Mouse (Mus musculus) intestine, embryonic 14.5 days (tissue): ENCODE data around the gene H2al1m. TPM values are rescaled to one million over a fixed set of nuclear protein-coding genes. Genes with fewer than 3 reads are reported as not detected.
"Not testable (repeated sequence)": the region's sequence is repeated elsewhere in the genome, so short reads cannot be mapped to it uniquely, and the experiment has no call there.

Source experiments
- ATAC-seq: fragments of 200-750 bp; cut with Nextera tagmentation; replicated peaks from 2 replicates; pipeline ENCODE4 v1.8.0; 2017; ENCODE audit warnings: low read depth, moderate number of reproducible peaks, moderate TSS enrichment, moderate library complexity; ENCODE audit not compliant: low FRiP score, low TSS enrichment
- DNase-seq: peaks from one replicate; pipeline ENCODE4 v3.0.0-alpha.2; 2018; ENCODE audit warnings: low spot score
- H3K27ac ChIP-seq: fragments of 300-500 bp; sonication (generic); 2 replicates; pipeline ENCODE4 v1.5.1; 2014; ENCODE audit warnings: low read depth, mild to moderate bottlenecking, control low read depth
- H3K27me3 ChIP-seq: fragments of 300-500 bp; sonication (generic); replicated peaks from 2 replicates; pipeline ENCODE4 v1.6.1; 2014; ENCODE audit warnings: low read length, control low read depth; ENCODE audit not compliant: control insufficient read depth, insufficient read depth
- H3K36me3 ChIP-seq: fragments of 300-500 bp; sonication (generic); 2 replicates; pipeline ENCODE4 v1.6.1; 2014; ENCODE audit warnings: low read length, control low read depth; ENCODE audit not compliant: control insufficient read depth, insufficient read depth
- H3K4me1 ChIP-seq: fragments of 300-500 bp; sonication (generic); replicated peaks from 2 replicates; pipeline ENCODE4 v1.6.1; 2014; ENCODE audit warnings: low read length, control low read depth, mixed read lengths; ENCODE audit not compliant: control insufficient read depth, insufficient read depth
- H3K4me2 ChIP-seq: fragments of 300-500 bp; sonication (generic); 2 replicates; pipeline ENCODE4 v1.6.1; 2014; ENCODE audit warnings: low read length
- H3K4me3 ChIP-seq: fragments of 300-500 bp; sonication (generic); 2 replicates; pipeline ENCODE4 v1.5.1; 2014; ENCODE audit warnings: low read depth, low read length, control low read depth, mixed read lengths
- H3K9ac ChIP-seq: fragments of 300-500 bp; sonication (generic); 2 replicates; pipeline ENCODE4 v1.6.1; 2014; ENCODE audit warnings: mild to moderate bottlenecking, low read length
- H3K9me3 ChIP-seq: fragments of 300-500 bp; sonication (generic); 2 replicates; pipeline ENCODE4 v1.6.1; 2016; ENCODE audit warnings: low read length, control low read depth; ENCODE audit not compliant: control insufficient read depth
- WGBS: fragments of 180-500 bp; shearing (Covaris S2); extraction: QIAGEN DNeasy Blood & Tissue Kit; methylation state at CpG from one replicate; pipeline ENCODE4 v1.1.7; 2014; 5-methylcytosine and 5-hydroxymethylcytosine counted together
- polyA plus RNA-seq: library from polyadenylated mRNA; unstranded; fragments of >200 nt; fragmentation: Nextera tagmentation; extraction: Ambion mirVana; gene quantifications from 2 replicates; pipeline ENCODE4 v1.2.1, GENCODE M21; 2014

Gene H2al1m
- polyA plus RNA-seq, 1 experiment from 2014 or later, result not detected

GRCm38 (mm10) chrX:9257831-9258230 lies 25.7 kb upstream of the H2al1m start:
- no peak for DNase-seq
- no peak overlapping the region for H3K9ac ChIP-seq
- H3K4me1 ChIP-seq, result no peaks in the 10 kb centered on the region
- no peaks in the 10 kb centered on the region for H3K36me3 ChIP-seq
- H3K4me3 ChIP-seq, result no peak overlapping the region
- no peak overlapping the region for H3K4me2 ChIP-seq
- WGBS, result 78% methylated on average over 7 of the region's 7 CpGs
- no peaks in the 10 kb centered on the region for H3K9me3 ChIP-seq
- no peaks in the 10 kb centered on the region for H3K27me3 ChIP-seq
- no peak overlapping the region for H3K27ac ChIP-seq
- no peak for ATAC-seq

- DNase-seq, result no peak
- H3K27me3 ChIP-seq, result no peaks in the 10 kb centered on the region
- H3K9me3 ChIP-seq, result no peaks in the 10 kb centered on the region
- WGBS, result 86% methylated on average over 1 of the region's 1 CpGs
- no peak overlapping the region for H3K4me2 ChIP-seq
- no peak overlapping the region for H3K27ac ChIP-seq
- H3K36me3 ChIP-seq, result no peaks in the 10 kb centered on the region
- no peaks in the 10 kb centered on the region for H3K4me1 ChIP-seq
- H3K9ac ChIP-seq, result no peak overlapping the region
- H3K4me3 ChIP-seq, result no peak overlapping the region
- no peak for ATAC-seq
Measured at GRCm38 (mm10) chrX:9259267-9259666, 24.3 kb upstream of the H2al1m start.

GRCm38 (mm10) chrX:9271112-9271511 lies 12.5 kb upstream of the H2al1m start:
- Histone ChIP-seq H3K27ac (no peak overlapping the region), H3K9me3 (no peaks in the 10 kb centered on the region), H3K4me2 (no peak overlapping the region), H3K4me3 (no peak overlapping the region), H3K36me3 (no peaks in the 10 kb centered on the region), H3K27me3 (no peaks in the 10 kb centered on the region), H3K9ac (no peak overlapping the region), H3K4me1 (no peaks in the 10 kb centered on the region)
- no peak for ATAC-seq
- DNase-seq, result no peak
- 59% methylated on average over 3 of the region's 3 CpGs for WGBS

- ATAC-seq (peak; percentile 41; the same call in 1 of the 2 replicates), DNase-seq (no peak)
- 9% methylated on average over 8 of the region's 8 CpGs for WGBS
- Histone ChIP-seq H3K27me3 (no peaks in the 10 kb centered on the region), H3K36me3 (no peaks in the 10 kb centered on the region), H3K9me3 (no peaks in the 10 kb centered on the region), H3K4me1 (no peaks in the 10 kb centered on the region), H3K9ac (peak overlapping the region; percentile 45; the same call in 1 of the 2 replicates), H3K4me3 (peak overlapping the region; percentile 46), H3K27ac (0 out of 2 replicates have a peak overlapping the region, but pooled peaks have one; percentile 22), H3K4me2 (peak overlapping the region; percentile 40)
Measured at GRCm38 (mm10) chrX:9271947-9272459, 11.6 kb upstream of the H2al1m start.

GRCm38 (mm10) chrX:9272460-9273361 lies 10.9 kb upstream of the H2al1m start, which contains the start of gene Xk:
Gene Xk (plus strand): TSS chrX:9272756.
- Histone ChIP-seq H3K9ac (peak within 1 kb of the TSS; percentile 45), H3K36me3 (no peaks in the 10 kb centered on the region), H3K4me2 (peak within 1 kb of the TSS; percentile 40), H3K9me3 (no peaks in the 10 kb centered on the region), H3K27me3 (no peaks in the 10 kb centered on the region), H3K27ac (0 out of 2 replicates have a peak within 1 kb of the TSS, but pooled peaks have one; percentile 22), H3K4me3 (peak within 1 kb of the TSS; percentile 46), H3K4me1 (no peaks in the 10 kb centered on the region)
- DNase-seq, result peak; percentile 72
- 8% methylated on average over 60 of the region's 94 CpGs for WGBS
- ATAC-seq, result peak; percentile 91

GRCm38 (mm10) chrX:9273377-9274002 lies 10.1 kb upstream of the H2al1m start:
- no peak for ATAC-seq
- Histone ChIP-seq H3K36me3 (no peaks in the 10 kb centered on the region), H3K9ac (no peak overlapping the region)

GRCm38 (mm10) chrX:9274321-9274720 lies 9.2 kb upstream of the H2al1m start:
- no peaks in the 10 kb centered on the region for H3K9me3 ChIP-seq
- H3K27me3 ChIP-seq, result no peaks in the 10 kb centered on the region
- H3K4me1 ChIP-seq, result no peaks in the 10 kb centered on the region
- ATAC-seq, result no peak
- no peak overlapping the region for H3K4me3 ChIP-seq
- H3K9ac ChIP-seq, result no peak overlapping the region
- no peak overlapping the region for H3K27ac ChIP-seq
- WGBS, result 78% methylated on average over 8 of the region's 8 CpGs
- H3K36me3 ChIP-seq, result no peaks in the 10 kb centered on the region
- DNase-seq, result no peak
- no peak overlapping the region for H3K4me2 ChIP-seq

More at GRCm38 (mm10) chrX:9273377-9274002, 10.1 kb upstream of the H2al1m start:
- WGBS, result 56% methylated on average over 12 of the region's 12 CpGs
- no peak for DNase-seq
- Histone ChIP-seq H3K4me2 (peak overlapping the region; percentile 40), H3K4me3 (peak overlapping the region; percentile 46), H3K27me3 (no peaks in the 10 kb centered on the region), H3K9me3 (no peaks in the 10 kb centered on the region), H3K27ac (no peak overlapping the region), H3K4me1 (no peaks in the 10 kb centered on the region)

GRCm38 (mm10) chrX:9293140-9293829 lies 9.7 kb downstream of the H2al1m start:
- 92% methylated on average over 3 of the region's 4 CpGs for WGBS
- DNase-seq, result not testable (repeated sequence)

More at GRCm38 (mm10) chrX:9293140-9293829, 9.7 kb downstream of the H2al1m start:
- H3K4me3 ChIP-seq, H3K9ac ChIP-seq, H3K36me3 ChIP-seq, H3K4me1 ChIP-seq, H3K9me3 ChIP-seq, ATAC-seq, H3K27me3 ChIP-seq, H3K27ac ChIP-seq, H3K4me2 ChIP-seq: not testable (repeated sequence)
